Mouse (Mus musculus) thymus, adult 2 months (tissue): ENCODE measurements at regions not wholly inside any gene's neighbourhood (a gene's known extent, or its start where the extent isn't known, plus 50 kb on each side); places are given as distances from the start of the nearest gene placed in this dataset.

Experiments
- CTCF ChIP-seq: fragments of 200-500 bp; IDR thresholded peaks from 2 replicates; pipeline ENCODE4 v1.5.1; 2012; ENCODE audit warnings: mild to moderate bottlenecking, control low read depth, low read length, moderate library complexity, borderline replicate concordance; ENCODE audit not compliant: control insufficient read depth, poor library complexity, insufficient read depth; ENCODE audit errors: extremely low read depth
- POLR2A ChIP-seq: fragments of 200-500 bp; IDR thresholded peaks from 2 replicates; pipeline ENCODE4 v1.6.1; 2012; ENCODE audit warnings: mild to moderate bottlenecking, low read length, control low read depth, moderate library complexity; ENCODE audit not compliant: control insufficient read depth, poor library complexity, insufficient read depth; ENCODE audit errors: extremely low read depth

DNA sequence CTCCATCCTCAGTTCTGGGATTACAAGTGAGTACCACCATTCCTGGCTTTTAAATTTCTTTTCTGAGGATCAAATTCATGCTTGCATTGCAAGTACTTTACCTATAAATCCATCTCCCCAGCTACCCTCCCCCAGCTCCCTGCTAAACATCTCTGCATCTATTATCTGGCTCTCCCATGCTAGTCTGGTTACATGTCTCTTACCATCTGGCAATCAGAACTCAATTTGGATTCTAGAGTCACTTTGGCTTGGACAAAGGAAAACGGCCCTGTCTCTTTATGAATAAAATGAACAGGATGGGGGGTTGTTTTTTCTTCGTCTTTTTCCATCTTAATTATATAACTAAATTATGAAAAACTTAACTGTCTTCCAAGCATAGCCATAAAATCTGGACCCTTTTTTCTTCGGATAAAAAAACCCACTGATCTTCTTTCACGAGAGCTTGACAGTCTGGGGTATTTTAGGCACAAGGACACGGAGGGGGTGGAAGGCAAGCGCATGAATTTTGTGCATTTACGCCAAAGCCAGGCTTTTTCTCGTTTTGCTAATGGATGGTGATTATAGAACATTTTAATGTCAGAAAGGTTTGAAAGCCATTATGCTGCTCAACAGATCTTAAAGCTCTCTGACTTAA is 151.6 kb downstream of the Cmpk2 start:
- no peak for TF ChIP-seq CTCF
- TF ChIP-seq POLR2A, result no peak
